Mouse (Mus musculus) intestine, embryonic 16.5 days (tissue): ENCODE results near the gene Grin2d. TPM values are rescaled to one million over a fixed set of nuclear protein-coding genes. Genes with fewer than 3 reads are reported as not detected.

Source experiments
- ATAC-seq: fragments of 200-750 bp; cut with Nextera tagmentation; 2 replicates; pipeline ENCODE4 v1.8.0; 2017; ENCODE audit warnings: moderate TSS enrichment, moderate library complexity
- H3K27ac ChIP-seq: fragments of 300-500 bp; sonication (generic); 2 replicates; pipeline ENCODE4 v1.5.1; 2014; ENCODE audit warnings: mild to moderate bottlenecking, low read length
- H3K27me3 ChIP-seq: fragments of 300-500 bp; sonication (generic); replicated peaks from 2 replicates; pipeline ENCODE4 v1.6.1; 2014; ENCODE audit warnings: low read length, control low read depth, mixed read lengths; ENCODE audit not compliant: control insufficient read depth, insufficient read depth
- H3K36me3 ChIP-seq: fragments of 300-500 bp; sonication (generic); 2 replicates; pipeline ENCODE4 v1.6.1; 2014; ENCODE audit warnings: low read length, control low read depth; ENCODE audit not compliant: control insufficient read depth, insufficient read depth
- H3K4me1 ChIP-seq: fragments of 300-500 bp; sonication (generic); 2 replicates; pipeline ENCODE4 v1.6.1; 2014; ENCODE audit warnings: low read length, control low read depth, mixed read lengths; ENCODE audit not compliant: control insufficient read depth, insufficient read depth
- H3K4me2 ChIP-seq: fragments of 300-500 bp; sonication (generic); 2 replicates; pipeline ENCODE4 v1.6.1; 2014; ENCODE audit warnings: low read depth, low read length, control low read depth
- H3K4me3 ChIP-seq: fragments of 300-500 bp; sonication (generic); 2 replicates; pipeline ENCODE4 v1.5.1; 2014; ENCODE audit warnings: mild to moderate bottlenecking, low read length
- H3K9ac ChIP-seq: fragments of 300-500 bp; sonication (generic); 2 replicates; pipeline ENCODE4 v1.6.1; 2014; ENCODE audit warnings: low read depth, low read length
- H3K9me3 ChIP-seq: fragments of 300-500 bp; sonication (generic); 2 replicates; pipeline ENCODE4 v1.6.1; 2016; ENCODE audit warnings: low read length, control low read depth; ENCODE audit not compliant: control insufficient read depth
- WGBS: fragments of 180-500 bp; shearing (Covaris S2); extraction: QIAGEN DNeasy Blood & Tissue Kit; methylation state at CpG from one replicate; pipeline ENCODE4 v1.1.7; 2014; 5-methylcytosine and 5-hydroxymethylcytosine counted together
- polyA plus RNA-seq: library from polyadenylated mRNA; unstranded; fragments of >200 nt; fragmentation: Nextera tagmentation; extraction: Ambion mirVana; gene quantifications from 2 replicates; pipeline ENCODE4 v1.2.1, GENCODE M21; 2015

Grin2d gene
- polyA plus RNA-seq, 1 experiment from 2014 or later = 0.31 TPM

GRCm38 (mm10) chr7:45794971-45795370, 83.2 kb downstream of the Grin2d start:
- WGBS = 94% methylated on average over 29 of the region's 29 CpGs
- H3K9me3 ChIP-seq = no peaks in the 10 kb centered on the region
- no peak overlapping the region for H3K9ac ChIP-seq
- no peak overlapping the region for H3K4me3 ChIP-seq
- H3K4me1 ChIP-seq = peaks cover 20% of the 10 kb centered on the region
- no peak overlapping the region for H3K4me2 ChIP-seq
- 0 out of 2 replicates have a peak, but pooled peaks cover 2% of the 10 kb centered on the region for H3K36me3 ChIP-seq
- H3K27me3 ChIP-seq = peaks cover 10% of the 10 kb centered on the region; the same call in 1 of the 2 replicates
- no peak for ATAC-seq
- no peak overlapping the region for H3K27ac ChIP-seq

DNA sequence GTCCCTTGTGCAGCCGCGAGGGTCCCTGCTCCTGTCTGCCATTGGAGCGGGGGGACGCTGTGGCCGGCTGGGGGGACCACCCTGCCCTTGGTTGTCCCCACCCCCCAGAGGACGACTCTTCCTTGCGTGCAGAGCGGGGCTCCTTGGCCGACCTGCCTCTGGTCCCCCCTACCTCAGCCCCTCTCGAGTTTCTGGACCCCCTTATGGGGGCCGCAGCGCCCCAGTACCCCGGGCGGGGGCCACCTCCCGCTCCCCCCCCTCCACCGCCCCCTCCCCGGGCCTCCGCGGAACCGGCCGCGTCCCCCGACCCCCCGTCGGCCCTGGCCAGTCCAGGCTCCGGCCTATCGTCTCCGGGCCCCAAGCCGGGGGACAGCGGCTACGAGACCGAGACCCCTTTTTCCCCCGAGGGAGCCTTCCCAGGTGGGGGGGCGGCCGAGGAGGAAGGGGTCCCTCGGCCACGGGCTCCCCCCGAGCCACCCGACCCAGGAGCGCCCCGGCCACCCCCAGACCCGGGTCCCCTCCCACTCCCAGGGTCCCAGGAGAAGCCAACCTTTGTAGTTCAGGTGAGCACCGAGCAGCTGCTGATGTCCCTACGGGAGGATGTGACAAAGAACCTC, 84.1 kb downstream of the Grin2d start:
- no peak for ATAC-seq
- no peak overlapping the region for H3K4me3 ChIP-seq
- H3K36me3 ChIP-seq = 0 out of 2 replicates have a peak, but pooled peaks cover 4% of the 10 kb centered on the region
- no peak overlapping the region for H3K9ac ChIP-seq
- no peak overlapping the region for H3K27ac ChIP-seq
- H3K4me1 ChIP-seq = peaks cover 18% of the 10 kb centered on the region
- H3K9me3 ChIP-seq = no peaks in the 10 kb centered on the region
- H3K4me2 ChIP-seq = no peak overlapping the region
- H3K27me3 ChIP-seq = peaks cover 10% of the 10 kb centered on the region; the same call in 1 of the 2 replicates
- 88% methylated on average over 42 of the region's 44 CpGs for WGBS

GRCm38 (mm10) chr7:45793240-45793639, 84.9 kb downstream of the Grin2d start:
- peaks cover 10% of the 10 kb centered on the region for H3K4me1 ChIP-seq
- no peak for ATAC-seq
- no peak overlapping the region for H3K27ac ChIP-seq
- no peak overlapping the region for H3K4me3 ChIP-seq
- H3K27me3 ChIP-seq = peaks cover 7% of the 10 kb centered on the region; the same call in 1 of the 2 replicates
- no peak overlapping the region for H3K9ac ChIP-seq
- WGBS = 87% methylated on average over 24 of the region's 24 CpGs
- no peak overlapping the region for H3K4me2 ChIP-seq
- H3K36me3 ChIP-seq = 0 out of 2 replicates have a peak, but pooled peaks cover 4% of the 10 kb centered on the region
- no peaks in the 10 kb centered on the region for H3K9me3 ChIP-seq

GRCm38 (mm10) chr7:45791756-45792490, 86.3 kb downstream of the Grin2d start:
- WGBS = 65% methylated on average over 17 of the region's 17 CpGs
- Histone ChIP-seq H3K9me3 (no peaks in the 10 kb centered on the region), H3K4me3 (no peak overlapping the region), H3K4me1 (0 out of 2 replicates have a peak, but pooled peaks cover under 1% of the 10 kb centered on the region), H3K27ac (no peak overlapping the region), H3K4me2 (no peak overlapping the region), H3K27me3 (no peaks in the 10 kb centered on the region), H3K36me3 (0 out of 2 replicates have a peak, but pooled peaks cover 4% of the 10 kb centered on the region), H3K9ac (no peak overlapping the region)
- ATAC-seq = no peak

- no peak for ATAC-seq
- Histone ChIP-seq H3K27ac (no peak overlapping the region), H3K4me1 (peaks cover 10% of the 10 kb centered on the region), H3K4me3 (no peak overlapping the region), H3K9ac (no peak overlapping the region), H3K9me3 (no peaks in the 10 kb centered on the region), H3K4me2 (no peak overlapping the region), H3K36me3 (0 out of 2 replicates have a peak, but pooled peaks cover 4% of the 10 kb centered on the region), H3K27me3 (0 out of 2 replicates have a peak, but pooled peaks cover 3% of the 10 kb centered on the region)
- 53% methylated on average over 6 of the region's 6 CpGs for WGBS
Observed at GRCm38 (mm10) chr7:45790721-45791120, 87.5 kb downstream of the Grin2d start.

DNA sequence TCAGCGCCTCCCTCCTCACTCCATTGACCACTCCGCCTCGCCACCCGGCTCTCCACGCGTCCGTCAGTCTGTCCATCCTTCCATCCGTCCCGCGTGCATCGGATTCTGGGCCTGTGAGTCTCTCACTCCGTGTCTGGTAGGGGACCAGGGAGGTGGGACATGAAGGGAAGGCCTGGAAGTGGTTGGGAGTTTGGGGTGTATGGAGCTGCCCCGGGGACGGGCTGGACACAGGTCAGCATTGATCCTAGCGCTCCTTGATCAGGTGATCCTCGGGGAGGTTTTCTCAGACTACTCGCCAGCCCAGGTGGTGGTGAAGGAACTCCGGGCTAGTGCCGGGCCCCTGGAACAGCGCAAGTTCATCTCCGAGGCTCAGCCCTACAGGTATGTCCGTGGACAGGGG, 90.5 kb downstream of the Grin2d start:
- 78% methylated on average over 22 of the region's 22 CpGs for WGBS
- H3K4me1 ChIP-seq = peaks cover 27% of the 10 kb centered on the region

DNA sequence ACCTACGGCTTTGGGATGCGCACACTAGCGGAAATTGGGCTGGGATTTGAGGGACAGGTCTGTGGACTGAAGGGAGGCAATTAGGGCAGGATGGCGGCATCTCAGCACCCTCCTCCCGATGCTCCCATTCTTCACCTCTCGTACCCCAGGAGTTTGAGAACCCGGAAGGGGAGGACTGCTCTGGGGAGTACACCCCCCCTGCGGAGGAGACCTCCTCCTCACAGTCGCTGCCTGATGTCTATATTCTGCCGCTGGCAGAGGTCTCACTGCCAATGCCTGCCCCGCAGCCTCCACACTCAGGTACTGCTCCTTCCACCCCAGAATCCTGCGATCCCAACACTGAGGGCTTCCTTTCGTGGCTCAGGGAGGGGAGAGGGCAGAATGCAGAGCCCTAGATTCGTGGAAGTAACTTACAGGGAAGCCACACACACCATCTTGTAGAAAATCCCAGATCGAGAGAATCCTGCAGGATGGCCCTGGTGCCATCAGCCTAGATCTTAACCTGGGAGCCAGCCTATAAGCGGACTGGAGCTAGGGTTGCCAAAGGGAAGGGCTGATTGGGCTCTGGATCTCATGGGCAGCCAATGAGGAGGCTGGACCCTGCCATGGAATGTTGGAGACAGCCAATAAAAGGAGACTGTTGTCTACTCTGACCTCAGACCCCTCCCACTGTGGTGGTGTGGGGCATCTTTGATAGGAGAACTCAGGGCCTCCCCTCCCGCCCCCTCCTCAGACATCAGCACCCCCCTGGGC, 91.3 kb downstream of the Grin2d start:
- no peak overlapping the region for H3K27ac ChIP-seq
- WGBS = 14% methylated on average over 17 of the region's 17 CpGs

More for the DNA sequence above, 90.5 kb downstream of the Grin2d start:
- Histone ChIP-seq H3K27me3 (peaks cover 7% of the 10 kb centered on the region; the same call in 1 of the 2 replicates), H3K9me3 (no peaks in the 10 kb centered on the region), H3K36me3 (0 out of 2 replicates have a peak, but pooled peaks cover 4% of the 10 kb centered on the region), H3K27ac (no peak overlapping the region), H3K9ac (no peak overlapping the region), H3K4me3 (no peak overlapping the region), H3K4me2 (no peak overlapping the region)
- ATAC-seq = no peak

GRCm38 (mm10) chr7:45786136-45786578, 92.0 kb downstream of the Grin2d start:
- H3K4me1 ChIP-seq = peaks cover 27% of the 10 kb centered on the region
- H3K9ac ChIP-seq = peak overlapping the region; percentile 67
- peak; percentile 29; the same call in 1 of the 2 replicates for ATAC-seq

More for the DNA sequence above, 91.3 kb downstream of the Grin2d start:
- Histone ChIP-seq H3K9ac (peak overlapping the region; percentile 45), H3K36me3 (0 out of 2 replicates have a peak, but pooled peaks cover 4% of the 10 kb centered on the region), H3K4me1 (peaks cover 27% of the 10 kb centered on the region), H3K4me3 (peak overlapping the region; percentile 58), H3K27me3 (peaks cover 7% of the 10 kb centered on the region; the same call in 1 of the 2 replicates), H3K4me2 (peak overlapping the region; percentile 86), H3K9me3 (no peaks in the 10 kb centered on the region)
- peak; percentile 24; the same call in 1 of the 2 replicates for ATAC-seq

More at GRCm38 (mm10) chr7:45786136-45786578, 92.0 kb downstream of the Grin2d start:
- 0 out of 2 replicates have a peak, but pooled peaks cover 4% of the 10 kb centered on the region for H3K36me3 ChIP-seq
- H3K27me3 ChIP-seq = peaks cover 7% of the 10 kb centered on the region; the same call in 1 of the 2 replicates
- H3K9me3 ChIP-seq = no peaks in the 10 kb centered on the region
- H3K4me2 ChIP-seq = peak overlapping the region; percentile 86
- no peak overlapping the region for H3K27ac ChIP-seq
- peak overlapping the region; percentile 58 for H3K4me3 ChIP-seq
- 1% methylated on average over 14 of the region's 14 CpGs for WGBS
